Mouse (Mus musculus) thymus, adult 2 months (tissue): Measurements from ENCODE around the gene Slc23a4.

Experiments used
- CTCF ChIP-seq: fragments of 200-500 bp; IDR thresholded peaks from 2 replicates; pipeline ENCODE4 v1.5.1; 2012; ENCODE audit warnings: mild to moderate bottlenecking, control low read depth, low read length, moderate library complexity, borderline replicate concordance; ENCODE audit not compliant: control insufficient read depth, poor library complexity, insufficient read depth; ENCODE audit errors: extremely low read depth
- POLR2A ChIP-seq: fragments of 200-500 bp; IDR thresholded peaks from 2 replicates; pipeline ENCODE4 v1.6.1; 2012; ENCODE audit warnings: mild to moderate bottlenecking, low read length, control low read depth, moderate library complexity; ENCODE audit not compliant: control insufficient read depth, poor library complexity, insufficient read depth; ENCODE audit errors: extremely low read depth

DNA sequence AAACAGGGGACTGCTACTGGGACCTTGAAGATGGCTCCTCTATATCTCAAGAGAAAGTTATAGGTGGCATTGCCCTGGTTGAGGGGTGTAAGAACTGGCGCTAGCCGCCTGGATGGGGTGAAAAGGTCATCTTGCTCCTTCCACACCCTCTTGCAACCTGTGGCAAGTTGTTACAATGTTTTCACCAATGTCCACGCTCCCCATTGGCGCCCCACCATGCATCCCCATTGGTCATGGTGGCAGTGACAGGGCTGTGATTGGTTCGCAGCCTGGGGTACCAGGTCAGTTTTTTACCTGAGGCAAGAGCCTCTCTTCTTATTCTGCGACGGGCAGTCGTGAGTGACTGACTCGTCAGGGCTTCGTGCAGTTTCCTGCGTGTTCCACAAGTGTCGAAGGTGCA is 67.6 kb downstream of the Slc23a4 start:
- TF ChIP-seq CTCF (no peak), POLR2A (no peak)
